Mouse (Mus musculus): ENCODE results near the gene Olfr172.

Gene Olfr172

DNA sequence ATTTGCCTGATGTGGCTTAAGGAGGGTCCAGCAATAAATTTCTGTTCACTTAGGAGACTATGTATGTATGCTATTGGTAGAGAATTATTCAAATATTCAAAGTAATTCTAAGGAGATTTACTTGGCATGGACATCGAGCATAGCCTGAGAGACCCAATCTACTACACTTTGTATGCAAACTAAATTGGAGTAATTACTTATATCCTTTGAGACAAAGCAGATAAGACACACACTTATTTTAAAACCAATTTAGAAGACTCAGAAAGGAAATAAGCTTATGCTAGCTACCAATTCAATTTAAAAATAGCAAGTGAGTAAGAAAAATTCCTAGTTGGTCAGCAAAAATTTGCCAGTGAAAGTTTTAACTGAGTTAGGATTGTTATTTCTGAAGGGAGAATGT is at the start of gene Olfr172:
Gene Olfr172, minus strand, starts transcription at position 101 of the 400 bp plus-strand sequence.
- no peak for DNase-seq

DNA sequence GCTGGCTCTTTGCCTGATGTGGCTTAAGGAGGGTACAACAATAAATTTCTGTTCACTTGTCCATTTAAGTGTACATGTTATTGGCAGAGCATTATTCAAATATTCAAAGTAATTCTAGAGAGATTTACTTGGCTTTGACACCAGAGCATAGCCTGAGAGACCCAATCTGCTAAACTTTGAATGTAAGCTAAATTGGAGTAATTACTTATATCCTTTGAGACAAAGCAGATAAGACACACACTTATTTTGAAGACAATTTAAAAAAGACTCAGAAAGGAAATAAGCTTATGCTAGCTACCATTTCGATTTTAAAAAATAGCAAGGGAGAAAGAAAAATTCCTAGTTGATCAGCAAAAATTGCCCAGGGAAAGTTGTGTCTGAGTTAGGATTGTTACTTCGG is 37.2 kb upstream of the Olfr172 start, which contains the start of gene Olfr173:
Gene Olfr173, minus strand, starts transcription at position 101 of the 400 bp plus-strand sequence.
- no peak for DNase-seq

DNA sequence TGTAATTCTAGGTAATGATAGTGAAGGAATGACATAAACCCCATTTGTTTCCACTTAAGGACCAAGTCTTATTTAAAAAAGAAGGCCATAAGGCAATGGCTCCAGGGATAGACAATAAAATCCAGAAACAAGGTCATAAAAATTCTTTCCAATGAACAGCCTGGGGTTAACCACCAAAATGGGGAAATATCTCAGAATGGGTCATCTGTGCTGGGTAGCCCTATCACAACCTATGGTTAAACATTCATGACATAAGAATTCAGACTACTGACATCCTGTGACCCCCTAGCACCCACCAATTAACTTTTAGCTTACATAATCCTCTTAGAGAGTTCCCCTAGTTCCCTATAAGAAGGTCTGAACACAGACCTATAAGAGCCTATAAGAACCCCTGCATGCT is 6.8 kb downstream of the Olfr172 start:
- DNase-seq: no peak

DNA sequence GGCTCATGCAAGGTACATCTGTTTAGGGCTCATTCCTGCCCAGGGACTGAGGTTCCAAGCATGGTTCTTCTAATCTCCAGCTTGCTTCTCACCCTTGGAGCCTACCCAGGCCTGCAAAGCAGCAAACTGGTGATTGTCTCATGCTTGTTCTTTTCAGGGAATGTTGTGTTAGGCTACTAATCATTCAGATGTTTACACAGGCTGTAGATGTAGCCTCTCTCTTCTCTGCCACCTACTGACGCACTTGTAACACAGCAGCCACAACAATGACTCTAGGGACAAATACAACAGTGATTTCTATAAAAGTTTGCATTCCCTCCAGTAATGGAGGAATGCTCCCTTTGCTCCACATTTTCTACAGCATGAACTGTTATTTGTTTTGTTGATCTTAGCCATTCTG is 11.7 kb downstream of the Olfr172 start:
- DNase-seq: no peak

DNA sequence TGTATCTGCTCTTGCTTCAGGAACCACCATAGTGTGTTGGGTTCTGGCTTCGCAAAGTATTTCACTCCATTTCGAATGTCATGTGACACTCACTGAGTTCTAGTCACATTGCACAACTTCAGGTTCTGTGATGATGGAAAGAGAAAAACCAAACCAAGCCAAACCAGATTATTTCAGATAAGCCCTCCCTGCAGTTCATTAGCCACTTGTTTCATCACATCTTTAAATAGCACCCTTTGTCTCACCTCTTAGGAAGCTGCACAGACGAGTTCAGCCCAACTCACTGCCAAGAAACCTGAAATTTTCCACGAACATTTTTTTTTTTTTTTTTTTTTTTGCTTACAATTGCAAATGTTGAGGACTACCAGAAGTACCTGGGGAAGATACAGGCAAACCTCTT is 16.3 kb downstream of the Olfr172 start:
- DNase-seq: no peak

DNA sequence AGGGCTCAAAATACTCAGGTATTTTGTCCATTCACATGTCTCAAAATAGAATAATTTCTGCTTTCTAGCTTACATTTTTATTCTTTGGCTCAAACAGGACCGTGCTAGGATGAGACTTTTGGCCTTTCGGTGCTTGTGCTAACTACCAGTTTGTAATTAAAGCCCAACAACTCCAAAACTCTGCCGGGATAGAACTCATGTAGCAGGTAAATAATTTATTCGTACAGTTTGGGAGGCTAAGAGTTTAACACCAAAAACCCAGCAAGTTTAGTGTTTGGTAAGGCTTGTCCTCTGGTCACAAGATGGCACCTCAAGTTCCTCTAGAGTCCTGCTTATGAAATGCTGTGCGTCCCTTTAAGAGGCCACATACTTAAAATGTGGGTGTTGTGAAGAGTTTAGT is 22.2 kb downstream of the Olfr172 start:
- DNase-seq: no peak

DNA sequence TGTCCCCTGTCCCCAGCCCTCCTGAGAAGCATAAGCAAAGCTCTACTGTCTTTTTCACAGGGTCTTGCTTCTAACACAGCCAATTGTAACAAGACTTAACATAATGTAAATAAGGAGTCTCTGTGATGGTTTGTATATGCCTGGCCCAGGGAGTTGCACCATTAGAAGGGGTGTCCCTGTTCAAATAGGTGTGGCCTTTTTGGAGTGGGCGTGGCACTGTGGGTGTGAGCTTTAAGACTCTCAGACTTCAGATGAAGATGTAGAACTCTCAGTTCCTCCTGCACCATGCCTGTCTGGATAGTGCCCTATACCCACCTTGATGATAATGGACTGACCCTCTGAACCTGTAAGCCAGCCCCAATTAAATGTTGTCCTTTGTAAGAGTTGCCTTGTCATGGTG is 24.2 kb downstream of the Olfr172 start:
- no peak for DNase-seq

DNA sequence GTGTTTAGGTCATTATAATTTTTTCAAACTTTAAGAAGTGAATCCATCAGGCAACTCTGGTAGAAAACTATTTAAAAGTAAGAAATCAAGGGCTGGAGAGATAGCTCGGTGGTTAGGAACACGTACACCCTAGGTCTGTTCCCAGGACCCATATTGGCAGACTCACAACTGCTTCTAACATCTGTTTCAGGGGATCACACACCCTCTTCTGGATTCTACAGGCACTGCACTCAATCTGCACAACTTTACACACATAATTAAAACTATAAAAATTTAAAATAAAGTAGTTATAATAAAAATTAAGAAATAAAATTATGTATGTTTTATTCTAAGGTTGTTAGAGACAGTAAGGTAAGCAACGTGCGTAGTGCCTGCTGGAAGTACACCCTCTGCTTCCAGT is 24.8 kb downstream of the Olfr172 start:
- DNase-seq: no peak

DNA sequence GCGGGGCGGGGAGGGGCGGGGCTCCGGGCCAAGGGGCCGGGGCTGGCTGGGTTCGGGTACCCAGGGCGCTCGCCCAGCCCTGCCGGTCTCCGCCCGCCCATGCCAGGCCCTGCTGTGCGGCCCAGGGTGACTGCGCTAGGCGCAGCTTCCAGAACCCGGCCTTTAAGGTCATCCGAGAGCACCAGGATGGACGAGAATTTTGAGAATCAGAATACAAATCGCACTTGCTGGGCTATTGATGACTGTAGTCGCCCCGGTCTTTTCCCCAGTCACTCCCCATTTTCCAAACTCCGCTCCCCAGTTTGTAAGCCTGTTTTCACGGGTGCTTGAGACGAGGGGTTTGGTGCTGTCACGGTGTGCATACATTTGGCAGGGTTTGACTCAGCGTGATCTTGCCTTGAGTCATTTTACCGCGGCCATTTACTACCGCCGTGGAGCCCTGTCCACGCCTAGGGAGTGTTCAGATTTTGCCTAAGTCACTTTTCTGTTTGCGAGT is 34.8 kb downstream of the Olfr172 start:
- no peak for DNase-seq

DNA sequence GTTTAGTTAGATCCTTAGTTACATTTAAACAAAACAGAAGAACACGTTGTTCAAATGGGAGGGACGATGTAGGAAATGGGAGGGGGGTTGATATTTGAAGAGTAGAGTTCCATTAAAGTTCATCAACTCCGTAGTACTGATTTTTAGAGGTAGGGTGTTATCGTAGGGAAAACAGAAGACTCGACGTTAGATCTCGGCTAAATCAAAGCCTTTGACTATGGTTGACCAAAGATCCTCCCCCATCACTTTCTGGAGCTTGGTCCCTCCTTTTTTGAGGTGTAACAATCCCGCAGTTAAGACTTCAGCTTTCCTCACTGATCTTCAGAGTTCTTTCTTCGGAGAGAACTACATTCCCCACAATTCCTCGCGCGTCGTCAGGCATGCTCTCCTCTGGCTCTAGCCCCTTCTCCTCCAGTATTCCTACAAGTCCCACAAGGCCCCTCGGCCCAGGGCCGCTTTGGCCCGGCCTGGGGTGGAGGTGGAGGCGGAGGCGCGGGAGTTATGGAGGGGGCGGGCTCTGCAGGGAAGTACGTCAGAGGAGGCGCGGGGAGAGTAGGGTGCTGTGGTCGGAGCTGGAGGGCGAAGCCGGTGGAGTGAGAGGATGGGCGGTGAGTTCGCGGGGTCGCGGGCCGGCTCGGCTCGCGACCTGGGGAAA is 35.4 kb downstream of the Olfr172 start, which contains the start of gene Cldnd1:
Gene Cldnd1, plus strand, starts transcription at position 434 of the 655 bp plus-strand sequence.
- DNase-seq: peak; percentile 94

DNA sequence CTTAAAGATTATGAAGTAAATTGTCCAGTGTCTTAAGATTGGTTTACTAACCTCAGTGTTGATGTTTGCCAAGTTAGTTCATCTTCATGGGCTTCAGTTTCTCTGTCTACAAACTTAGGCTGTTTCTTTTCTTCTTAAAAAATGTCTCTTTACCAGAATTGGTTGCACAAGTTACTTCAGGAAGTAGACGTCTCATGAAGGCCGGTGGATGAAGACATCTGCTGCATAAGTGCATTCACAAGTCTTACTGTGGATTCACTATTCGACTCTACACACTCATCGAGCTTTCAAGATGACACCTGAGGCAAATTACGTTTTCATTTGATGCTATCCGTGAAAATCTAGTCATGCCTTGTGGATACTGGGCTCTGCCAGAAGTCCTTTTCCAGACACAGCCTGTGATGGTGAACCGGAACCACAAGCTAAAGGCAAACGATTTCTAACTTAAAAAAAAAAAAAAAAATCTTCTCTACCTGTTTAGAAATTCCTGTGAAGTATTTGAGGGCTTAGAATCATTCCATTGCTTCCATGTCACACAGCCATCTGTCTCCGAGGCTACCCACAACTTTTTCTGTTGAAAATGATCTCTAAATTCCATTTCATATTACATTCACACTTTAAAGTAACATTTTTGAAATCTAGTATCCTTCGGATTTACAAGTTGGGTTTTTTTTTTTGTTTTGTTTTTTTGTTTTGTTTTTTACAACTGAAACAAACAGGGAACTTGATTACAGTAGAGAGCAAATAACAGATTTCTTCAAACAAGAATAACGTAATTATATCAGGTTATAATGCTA is 36.1 kb downstream of the Olfr172 start:
- DNase-seq: no peak

DNA sequence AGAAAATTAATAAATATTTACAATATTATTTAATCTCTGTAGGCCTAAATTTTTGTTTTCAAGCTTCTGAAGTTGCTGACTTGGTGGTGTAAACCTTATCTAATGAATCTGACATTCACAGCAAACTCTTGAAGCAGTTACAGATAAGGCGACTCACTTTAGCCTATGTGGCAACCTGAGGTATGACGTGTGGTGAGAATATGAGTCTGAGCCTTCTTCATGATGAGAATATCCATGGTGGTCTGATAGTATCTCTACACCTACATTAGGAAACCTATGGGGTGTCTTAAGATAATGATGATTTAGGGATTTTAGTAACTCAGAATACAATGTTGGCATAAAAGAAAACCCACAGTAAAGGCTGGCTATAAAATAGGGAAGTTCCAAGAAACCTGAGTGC is 40.7 kb downstream of the Olfr172 start:
- DNase-seq: no peak

DNA sequence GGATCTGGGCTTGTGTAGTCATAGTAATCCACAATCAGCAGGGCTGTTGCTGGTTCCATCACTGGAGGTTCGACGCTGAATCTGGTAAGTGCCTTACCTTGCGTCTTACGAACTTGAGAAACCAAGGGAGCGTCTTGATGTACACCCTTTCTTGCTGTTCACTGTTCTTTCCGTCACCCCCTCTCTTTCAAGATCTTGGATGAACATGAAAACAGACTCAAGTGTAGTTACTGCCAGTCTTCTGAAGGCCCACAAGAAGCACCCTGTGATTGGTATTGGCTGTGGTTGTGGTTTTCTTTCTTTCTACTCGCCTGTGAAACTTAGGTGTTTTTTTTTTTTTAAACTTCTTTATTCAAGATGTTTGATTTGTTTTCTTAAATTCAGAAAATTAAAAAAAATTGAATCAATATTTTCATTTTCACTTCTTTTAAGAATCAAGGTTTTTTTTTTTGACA is 44.3 kb downstream of the Olfr172 start, which contains the start of gene Gpr15:
Gene Gpr15, minus strand, starts transcription at position 405 of the 455 bp plus-strand sequence.
- DNase-seq: no peak

DNA sequence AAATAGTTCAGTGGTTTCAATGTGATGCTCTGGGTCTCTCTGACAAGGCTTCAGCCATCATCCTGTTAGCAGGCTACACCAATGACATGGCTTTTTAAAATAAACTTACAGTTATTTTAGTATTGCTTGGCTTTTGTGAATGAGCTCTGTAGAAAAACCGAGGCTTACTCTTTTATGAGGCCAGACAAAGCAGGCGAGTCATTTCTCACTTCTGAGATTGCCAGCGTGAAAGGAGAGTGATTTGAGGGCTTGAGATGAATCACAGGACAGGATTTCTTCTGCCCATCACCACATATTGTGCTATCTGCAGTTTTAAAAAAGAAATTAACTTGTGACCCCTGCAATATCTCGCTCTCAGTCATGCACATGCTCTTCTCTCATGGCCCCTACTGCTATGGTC is 48.0 kb downstream of the Olfr172 start:
- DNase-seq: no peak

DNA sequence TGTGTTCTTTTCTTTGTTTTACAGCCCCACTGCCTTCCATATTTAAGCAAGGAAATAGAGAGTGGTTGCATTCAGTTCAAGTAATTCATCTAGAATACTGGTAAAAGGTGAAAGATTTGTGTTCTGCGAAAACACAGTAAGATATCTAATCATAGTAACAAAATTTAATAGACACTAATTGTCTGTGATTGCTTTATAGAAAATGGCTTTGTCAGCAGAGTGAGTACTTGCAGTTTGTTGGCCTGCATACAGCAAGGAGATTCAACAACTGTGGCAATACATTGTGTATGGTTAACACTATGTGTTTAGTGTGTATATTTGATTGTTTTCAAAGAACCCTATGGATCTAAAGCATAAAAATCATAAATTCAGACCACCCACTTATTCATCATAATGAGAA is 49.8 kb downstream of the Olfr172 start:
- no peak for DNase-seq

DNA sequence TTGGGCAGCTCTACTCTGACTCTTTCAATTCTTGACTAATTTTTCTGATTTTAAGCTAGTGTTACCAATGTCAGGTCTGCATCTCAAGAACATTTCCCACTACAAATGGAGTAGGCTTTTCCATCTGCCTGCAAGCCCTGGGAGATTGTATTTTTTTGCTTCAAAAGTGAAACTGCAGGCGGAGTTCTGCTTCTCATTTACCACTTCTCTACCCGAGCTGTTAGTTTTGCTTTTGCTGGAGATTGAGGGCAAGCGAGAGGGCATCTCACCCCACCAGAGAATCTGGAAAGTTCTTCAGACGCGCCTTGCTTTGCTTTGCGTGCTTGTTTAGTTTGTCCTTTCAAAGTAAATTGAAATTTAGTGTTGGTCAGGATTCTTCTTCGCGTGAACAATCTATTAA is 50.8 kb downstream of the Olfr172 start:
- no peak for DNase-seq
